Mouse (Mus musculus): ENCODE results near the gene Vcam1. TPM values are rescaled to one million over a fixed set of nuclear protein-coding genes. Genes with fewer than 3 reads are reported as not detected.

Gene Vcam1
- polyA plus RNA-seq (2015; fragmentation: Nextera tagmentation; extraction: Ambion mirVana) = 128 and 129 TPM in 2 replicates

DNA sequence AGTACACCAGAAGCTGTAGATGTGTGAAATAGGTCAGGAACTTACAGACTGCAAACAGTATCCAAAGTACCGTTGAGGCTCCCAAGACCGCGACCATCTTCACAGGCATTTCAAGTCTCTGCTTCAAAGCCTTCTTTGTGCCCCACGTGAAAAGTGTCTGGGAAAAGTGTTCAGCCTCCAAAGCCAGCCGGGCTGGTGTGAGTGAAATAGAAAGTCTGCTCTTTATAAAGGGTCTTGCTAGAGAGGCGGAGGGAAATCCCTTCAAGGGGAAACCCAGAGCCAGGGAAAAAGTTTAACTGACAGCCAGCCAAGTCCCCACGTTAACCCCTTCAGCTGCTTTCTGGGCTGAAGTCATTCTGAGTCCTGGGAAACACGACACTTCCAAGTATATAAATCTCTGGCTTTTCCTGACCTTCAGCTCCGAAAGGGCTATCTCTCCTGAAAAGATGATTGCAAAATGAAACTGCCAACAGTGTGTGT, at the start of gene Vcam1:
Vcam1 (minus strand) TSS at position 430 of the 480 bp plus-strand sequence.
- no peak for DNase-seq (ENCODE audit: low spot score)

- no peak for DNase-seq (ENCODE audit: low spot score)
These were observed 45.6 kb upstream of the Vcam1 start for GRCm38 (mm10) chr3:116175106-116175505.

GRCm38 (mm10) chr3:116171461-116171860, 42.0 kb upstream of the Vcam1 start:
- no peak for DNase-seq (ENCODE audit: low spot score)

- DNase-seq (ENCODE audit: low spot score) = no peak
These were observed 38.6 kb upstream of the Vcam1 start for GRCm38 (mm10) chr3:116168056-116168455.

- no peak for DNase-seq (ENCODE audit: low spot score)
These were observed 36.8 kb upstream of the Vcam1 start for GRCm38 (mm10) chr3:116166296-116166695.

GRCm38 (mm10) chr3:116165030-116165429, 35.5 kb upstream of the Vcam1 start:
- no peak for DNase-seq (ENCODE audit: low spot score)

- DNase-seq (ENCODE audit: low spot score) = no peak
These were observed 34.0 kb upstream of the Vcam1 start for GRCm38 (mm10) chr3:116163517-116163916.

DNA sequence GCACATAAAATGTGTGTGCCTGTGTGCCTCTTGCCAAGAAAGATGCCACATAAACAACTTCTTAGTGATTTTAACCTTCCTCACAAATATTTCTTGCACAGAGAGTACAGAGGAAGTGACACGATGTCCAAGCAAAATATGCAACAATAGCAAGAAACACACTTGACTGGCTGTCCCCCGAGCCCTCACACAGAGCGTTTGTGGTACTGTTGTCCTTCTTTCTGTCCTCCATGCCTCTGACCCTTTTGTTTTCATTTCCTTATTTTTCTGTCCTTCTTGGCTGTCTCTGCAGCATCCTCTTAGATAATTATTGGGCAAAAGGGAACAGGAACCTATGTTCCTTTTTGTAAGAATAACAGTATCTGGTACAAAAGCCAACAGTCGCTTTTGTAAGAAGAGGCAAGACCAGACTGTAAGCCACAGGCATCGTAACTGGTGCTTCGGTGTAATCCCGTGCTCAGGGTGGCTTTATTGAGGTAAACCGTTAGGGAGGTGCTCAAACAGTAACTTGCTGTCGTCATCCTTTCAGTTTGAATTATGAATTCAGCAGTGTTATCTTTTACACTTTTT, 32.7 kb upstream of the Vcam1 start:
- DNase-seq (ENCODE audit: low spot score) = no peak

- no peak for DNase-seq (ENCODE audit: low spot score)
These were observed 29.9 kb upstream of the Vcam1 start for GRCm38 (mm10) chr3:116159376-116159775.

GRCm38 (mm10) chr3:116157447-116157990, 28.0 kb upstream of the Vcam1 start:
- DNase-seq (ENCODE audit: low spot score) = no peak

DNA sequence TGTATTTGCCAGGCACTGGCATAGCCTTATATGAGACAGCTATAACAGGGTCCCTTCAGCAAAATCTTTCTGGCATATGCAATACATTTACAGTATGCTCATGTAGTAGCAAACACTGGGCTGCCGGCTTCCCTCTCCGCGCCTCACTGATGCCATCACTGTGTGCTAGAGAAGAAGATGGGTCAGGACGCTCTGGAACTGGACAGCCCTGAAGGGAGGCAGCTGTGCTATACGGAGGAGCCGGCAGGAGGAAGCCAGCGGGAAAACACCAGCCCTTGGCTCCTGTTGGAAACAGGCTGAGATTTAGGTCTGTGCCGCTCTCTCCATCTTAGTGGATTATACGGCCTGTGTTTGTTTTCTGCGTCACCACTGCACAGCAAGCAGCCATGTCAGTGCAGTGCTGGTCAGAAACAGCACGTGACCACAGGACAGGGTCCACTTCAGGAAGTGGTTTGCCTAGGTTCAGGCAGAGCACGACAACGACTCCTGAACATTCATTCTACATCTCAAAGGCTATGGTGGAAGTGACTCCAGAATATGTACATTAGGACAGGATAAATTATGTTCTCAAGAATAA, 20.7 kb upstream of the Vcam1 start:
- DNase-seq (ENCODE audit: low spot score) = no peak

DNA sequence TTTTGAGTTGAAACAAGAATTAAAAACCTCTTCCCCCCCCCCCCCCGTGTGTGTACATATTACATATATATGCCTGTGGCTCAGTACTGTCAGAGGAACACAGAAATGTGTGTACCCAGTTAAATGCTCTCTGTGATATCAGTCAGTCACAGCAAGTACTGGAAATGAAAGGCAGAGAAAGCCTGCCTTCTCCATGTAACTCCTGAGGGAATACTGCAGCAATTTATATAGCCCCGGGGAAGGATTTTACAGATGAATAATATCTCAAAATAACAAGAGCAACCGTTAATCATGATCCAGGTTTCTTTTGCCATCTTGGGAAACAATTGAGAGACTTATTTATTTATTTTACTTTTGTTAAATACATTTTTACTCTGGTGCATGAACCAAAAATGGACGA, 19.6 kb upstream of the Vcam1 start:
- DNase-seq (ENCODE audit: low spot score) = no peak

DNA sequence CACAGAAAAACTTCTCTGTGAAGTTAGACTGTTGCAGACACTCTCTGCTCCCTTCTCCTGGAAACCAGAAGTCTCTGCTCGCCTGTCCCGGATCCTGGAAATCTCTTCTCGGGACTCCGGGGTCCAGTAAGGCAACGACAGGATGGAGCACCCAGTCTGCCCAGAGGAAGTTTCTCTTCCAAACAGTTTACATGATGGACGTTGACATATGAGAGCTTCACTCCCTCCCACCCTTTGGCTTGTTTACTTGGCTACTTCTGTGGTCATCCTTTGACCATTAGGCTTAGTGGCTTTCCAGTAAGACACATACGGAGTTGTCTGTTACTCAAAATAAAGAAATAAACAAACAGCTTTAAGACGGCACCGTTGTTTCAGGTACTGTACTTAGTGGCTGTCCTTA, 19.2 kb upstream of the Vcam1 start:
- DNase-seq (ENCODE audit: low spot score) = no peak

DNA sequence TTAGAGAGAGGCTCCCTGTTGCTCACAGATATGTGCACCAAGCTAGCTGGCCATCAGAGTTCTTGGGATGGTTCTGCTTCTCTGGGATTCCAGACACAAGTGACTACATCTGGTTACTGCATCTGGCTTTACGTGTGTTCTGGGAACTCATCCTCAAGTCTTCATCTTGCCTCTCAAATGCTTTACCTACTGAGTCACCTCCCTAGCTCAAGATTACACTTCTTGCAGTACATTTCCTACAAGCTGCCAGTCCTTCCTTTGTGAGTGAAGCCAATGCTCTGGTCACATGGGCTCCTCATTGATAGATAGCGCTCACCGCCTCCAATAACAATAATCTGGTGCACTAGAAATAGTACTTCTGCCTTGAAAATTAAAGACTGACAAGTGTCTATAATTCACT, 11.7 kb upstream of the Vcam1 start:
- no peak for DNase-seq (ENCODE audit: low spot score)

DNA sequence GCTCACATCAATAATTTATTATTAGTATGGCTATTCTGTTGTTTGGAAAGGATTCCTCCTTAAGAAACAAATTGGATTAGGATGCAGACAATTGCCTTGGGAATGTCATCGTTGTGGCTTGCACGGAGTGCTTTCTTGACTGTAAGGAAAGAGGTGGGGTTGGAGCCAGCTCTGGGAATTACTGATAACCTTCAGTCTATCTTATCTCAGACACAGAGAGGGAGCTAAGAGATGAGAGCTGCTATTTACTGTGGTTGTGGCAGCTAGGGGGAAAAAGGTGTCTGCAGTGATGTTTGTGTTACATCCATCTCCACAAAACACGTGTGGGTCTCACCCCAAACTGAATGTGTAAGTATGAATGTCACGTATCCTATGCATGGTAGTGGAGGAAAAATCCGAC, 9.5 kb upstream of the Vcam1 start:
- DNase-seq (ENCODE audit: low spot score) = no peak

GRCm38 (mm10) chr3:116138081-116138480, 8.6 kb upstream of the Vcam1 start:
- no peak for DNase-seq (ENCODE audit: low spot score)

DNA sequence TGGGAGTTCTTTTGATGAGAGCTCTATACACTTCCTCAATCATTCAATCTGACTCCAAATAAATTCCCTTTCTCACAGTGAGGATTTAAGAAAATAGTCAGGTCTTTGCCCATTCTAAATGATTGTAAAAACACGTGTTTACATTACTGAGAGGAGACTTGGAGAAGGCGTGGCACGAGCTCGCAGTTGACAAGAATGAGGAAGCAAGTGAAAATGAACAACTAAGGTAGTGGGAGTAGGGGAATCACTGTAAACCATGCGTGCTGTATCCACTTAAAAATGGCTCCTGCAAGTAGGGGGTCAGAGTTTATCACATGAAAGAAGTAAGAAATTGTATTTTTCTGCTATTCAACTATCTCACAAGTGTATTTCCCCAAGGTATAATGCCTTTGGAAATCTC, 3.9 kb upstream of the Vcam1 start:
- no peak for DNase-seq (ENCODE audit: low spot score)

- DNase-seq (ENCODE audit: low spot score) = no peak
These were observed 1.2 kb upstream of the Vcam1 start for GRCm38 (mm10) chr3:116130711-116131110.

DNA sequence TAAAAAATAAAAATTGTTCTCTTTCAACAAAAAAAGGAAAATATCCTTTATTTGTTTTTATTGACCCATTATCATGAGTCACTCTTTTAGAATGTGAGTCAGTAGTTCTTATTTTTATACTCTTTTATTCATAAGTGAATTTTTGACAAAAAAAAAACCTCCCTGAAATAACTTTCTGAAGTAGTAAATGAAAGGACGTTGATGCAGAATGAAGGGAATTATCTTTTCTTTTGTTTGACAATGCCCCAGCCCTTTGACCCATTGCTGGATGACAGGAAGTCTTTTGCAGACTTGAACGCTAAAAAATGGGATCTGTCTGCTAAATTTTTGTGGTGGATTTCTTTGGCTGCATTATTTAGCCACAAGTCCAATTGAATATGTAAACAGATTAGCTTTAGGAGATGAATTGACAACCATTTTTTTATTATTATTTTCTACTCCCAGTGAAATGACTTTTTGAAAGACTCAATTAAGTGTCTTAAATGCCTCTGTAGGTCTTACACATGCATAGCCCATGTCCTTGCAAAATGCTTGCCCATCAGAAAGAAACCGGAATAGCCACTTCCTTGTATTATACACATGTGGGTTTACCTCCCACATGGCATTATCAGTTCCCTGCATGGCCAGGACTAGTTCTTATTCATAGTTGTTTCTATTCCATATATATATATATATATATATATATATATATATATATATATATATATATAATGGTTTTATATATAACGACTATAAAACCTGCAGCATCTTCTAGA, 530 bp upstream of the Vcam1 start:
- DNase-seq (ENCODE audit: low spot score) = no peak

GRCm38 (mm10) chr3:116128311-116129204, 930 bp downstream of the Vcam1 start:
- no peak for DNase-seq (ENCODE audit: low spot score)

- DNase-seq (ENCODE audit: low spot score) = no peak
These were observed 1.7 kb downstream of the Vcam1 start for GRCm38 (mm10) chr3:116127836-116128235.
